Mouse (Mus musculus) brain, embryonic 14.5 days (tissue): ENCODE results near the gene Slc7a14.

Experiments used
- CTCF ChIP-seq: fragments of 200-500 bp; IDR thresholded peaks from 2 replicates; pipeline ENCODE4 v1.5.1; 2012; ENCODE audit warnings: inconsistent platforms, mild to moderate bottlenecking, moderate library complexity, borderline replicate concordance; ENCODE audit not compliant: insufficient read depth, insufficient read length; ENCODE audit errors: extremely low read depth
- POLR2A ChIP-seq: fragments of 200-500 bp; IDR thresholded peaks from 2 replicates; pipeline ENCODE4 v1.6.1; 2012; ENCODE audit warnings: mild to moderate bottlenecking, inconsistent platforms, borderline replicate concordance; ENCODE audit not compliant: poor library complexity, insufficient read depth, insufficient read length, severe bottlenecking; ENCODE audit errors: extremely low read depth

DNA sequence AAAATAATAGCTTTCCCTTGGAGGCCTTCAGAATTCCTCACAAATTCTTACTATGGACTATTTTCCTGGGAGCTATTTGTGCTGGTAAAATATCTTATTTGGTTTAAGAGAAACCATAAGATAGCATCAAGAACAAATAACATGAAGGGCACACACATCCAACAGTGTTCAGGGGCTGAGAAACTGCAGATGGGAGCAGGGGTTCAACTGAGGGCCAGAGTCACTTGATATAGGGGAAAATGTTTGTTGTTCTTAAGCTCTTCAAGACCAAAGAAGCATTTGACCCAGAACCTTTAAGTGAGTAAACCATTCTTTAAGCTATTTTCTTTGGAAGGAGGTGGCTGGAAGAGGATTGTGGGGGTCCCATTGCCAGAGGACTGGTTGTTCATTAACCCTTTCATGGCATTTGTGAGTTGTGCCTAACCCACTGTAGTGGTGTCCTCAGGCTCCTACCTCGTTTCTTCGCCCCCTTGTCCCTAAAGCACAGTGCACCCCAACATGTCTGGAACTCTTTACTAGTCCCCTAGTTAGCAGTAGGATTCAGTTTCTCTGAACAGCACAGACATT, 76.3 kb downstream of the Slc7a14 start:
- no peak for TF ChIP-seq CTCF
- TF ChIP-seq POLR2A = no peak
